Mouse (Mus musculus): ENCODE measurements at regions not wholly inside any gene's neighbourhood (a gene's known extent, or its start where the extent isn't known, plus 50 kb on each side); places are given as distances from the start of the nearest gene placed in this dataset.

DNA sequence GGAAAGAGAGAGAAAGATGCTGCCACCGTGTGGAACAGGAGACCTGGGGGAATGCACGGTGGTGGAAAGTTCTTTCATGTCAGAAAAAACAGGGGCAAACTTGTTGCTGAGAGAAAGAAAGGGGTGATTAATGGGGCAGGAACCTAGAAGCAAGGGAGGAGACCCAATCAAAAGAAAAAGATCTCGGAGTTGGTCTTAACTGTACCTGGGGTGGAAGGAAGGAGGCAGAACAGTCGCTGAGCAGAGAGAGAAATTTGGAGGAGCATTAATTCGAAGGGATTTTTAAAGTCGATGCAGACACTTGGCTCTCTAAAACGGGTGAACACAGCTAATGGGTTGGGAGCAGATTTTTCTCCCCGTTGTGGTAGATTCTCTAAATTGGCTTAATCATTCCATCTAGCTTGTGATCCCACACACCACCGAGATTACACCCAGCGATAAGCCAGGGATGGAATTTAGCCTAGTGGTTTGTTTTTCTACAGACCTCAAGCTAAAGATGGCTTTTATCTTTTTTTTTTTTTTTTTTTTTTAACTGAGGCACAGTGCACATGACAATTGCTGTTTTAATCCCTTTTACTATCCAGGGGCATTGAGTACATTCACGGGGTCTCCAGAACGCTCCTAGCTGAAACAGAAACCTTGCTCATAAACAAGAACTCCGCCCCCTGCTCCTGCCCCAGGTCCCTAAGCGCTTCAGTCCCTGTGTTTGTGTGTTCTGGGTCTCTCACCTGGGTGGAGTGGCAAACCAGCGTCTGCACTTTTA is 73.1 kb upstream of the Cpm start:
- no peak for DNase-seq (ENCODE audit: low spot score)

DNA sequence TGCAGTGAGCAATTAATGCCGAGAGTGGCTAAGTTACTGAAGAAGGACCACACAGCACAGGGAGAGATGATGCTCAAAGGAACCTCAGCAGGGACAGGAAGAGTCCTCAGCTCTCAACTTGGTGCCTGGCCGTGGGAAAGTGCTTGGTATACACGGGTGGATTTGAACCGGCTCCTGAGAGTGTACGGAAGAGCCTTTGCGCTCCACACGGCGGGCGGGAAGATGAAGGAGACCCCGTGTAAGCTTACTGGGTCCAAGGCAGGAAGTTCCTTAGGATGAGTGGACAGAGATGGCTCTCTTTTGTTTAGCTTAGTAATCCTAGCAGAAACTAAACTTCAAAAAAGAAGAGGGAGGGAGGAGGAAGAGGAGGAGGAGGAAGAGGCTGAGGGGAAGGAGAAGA is 73.8 kb upstream of the Cpm start:
- DNase-seq (ENCODE audit: low spot score): no peak

DNA sequence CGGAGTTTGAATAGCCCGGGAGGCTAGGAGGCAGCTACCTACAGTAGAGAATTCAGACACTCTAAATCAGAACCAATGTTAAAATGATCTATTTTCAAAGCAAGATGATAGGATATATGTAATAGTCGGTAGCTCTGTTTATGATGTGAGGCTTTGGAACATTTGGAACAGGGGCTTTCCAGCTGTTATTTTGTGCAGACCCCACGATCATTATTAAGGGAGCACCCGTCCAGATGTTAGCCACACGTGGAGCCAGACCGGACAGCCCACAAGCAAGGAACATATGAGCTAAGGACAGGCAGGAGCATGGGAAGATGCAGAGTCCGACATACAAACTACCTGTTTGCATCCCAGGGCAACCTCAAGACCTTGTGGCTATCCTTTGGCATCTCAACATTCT is 74.3 kb upstream of the Cpm start:
- DNase-seq (ENCODE audit: low spot score): no peak

DNA sequence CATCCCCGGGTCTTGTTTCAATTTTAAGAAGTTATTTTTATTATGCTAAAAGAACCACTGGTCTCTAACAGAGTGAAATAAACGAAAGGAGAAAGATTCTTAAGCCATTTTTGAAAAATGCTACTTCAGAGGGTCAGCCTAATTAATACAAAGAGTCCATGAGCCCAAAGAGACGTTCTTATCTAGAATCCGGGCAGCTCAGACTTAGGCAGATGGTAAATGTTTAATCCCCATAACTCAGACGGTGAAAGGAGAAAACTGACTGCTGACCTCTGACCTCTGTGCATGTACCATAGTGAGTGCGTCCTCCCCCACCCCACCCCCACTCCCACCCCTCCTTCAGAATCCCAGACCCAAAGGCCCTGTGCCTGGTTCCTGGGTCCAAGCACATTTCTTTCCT is 74.8 kb upstream of the Cpm start:
- DNase-seq (ENCODE audit: low spot score): no peak

DNA sequence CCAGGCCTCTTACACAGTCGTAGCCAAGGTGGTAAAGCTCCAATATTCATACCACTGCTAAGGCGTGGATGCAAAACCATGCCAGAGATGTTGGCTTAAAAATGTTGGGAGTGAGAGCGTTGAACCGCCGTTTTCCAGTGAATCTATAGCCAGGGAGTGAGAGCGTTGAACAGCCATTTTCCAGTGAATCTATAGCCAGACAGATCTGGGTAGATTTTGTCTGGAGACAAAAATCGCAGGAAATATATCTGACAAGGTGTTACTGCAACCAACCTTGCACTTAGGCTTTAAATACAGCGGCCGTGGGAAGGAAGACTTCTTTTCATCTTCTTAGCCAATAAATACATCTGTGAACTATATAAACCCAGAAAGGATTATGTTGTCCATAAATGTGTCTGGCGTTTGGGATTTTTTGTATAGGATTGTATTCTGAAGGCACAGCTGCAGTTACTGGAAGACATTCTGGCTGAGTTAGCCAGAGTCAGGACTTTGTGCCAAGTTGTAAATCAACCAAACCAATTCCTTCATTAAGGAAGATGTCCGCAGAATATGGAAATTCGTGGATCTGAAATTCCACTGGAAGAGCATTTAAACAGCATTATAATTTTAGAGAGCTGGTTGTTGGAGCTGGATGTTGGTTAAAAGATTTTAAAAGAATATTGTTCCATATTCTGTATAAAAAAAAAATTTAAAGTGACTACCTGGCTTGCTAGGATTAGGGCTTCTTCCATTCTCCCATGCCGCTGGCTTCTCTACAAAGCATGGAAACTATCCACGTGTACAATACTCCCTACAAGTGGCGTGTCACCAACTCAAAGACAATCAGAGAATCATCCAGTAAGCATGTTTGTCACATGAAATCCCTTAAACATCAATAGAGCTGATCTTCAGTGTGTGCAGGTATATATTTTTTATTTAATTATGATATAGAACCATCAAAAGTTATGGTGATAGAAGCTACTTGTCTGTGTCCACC is 75.8 kb upstream of the Cpm start:
- no peak for DNase-seq (ENCODE audit: low spot score)

DNA sequence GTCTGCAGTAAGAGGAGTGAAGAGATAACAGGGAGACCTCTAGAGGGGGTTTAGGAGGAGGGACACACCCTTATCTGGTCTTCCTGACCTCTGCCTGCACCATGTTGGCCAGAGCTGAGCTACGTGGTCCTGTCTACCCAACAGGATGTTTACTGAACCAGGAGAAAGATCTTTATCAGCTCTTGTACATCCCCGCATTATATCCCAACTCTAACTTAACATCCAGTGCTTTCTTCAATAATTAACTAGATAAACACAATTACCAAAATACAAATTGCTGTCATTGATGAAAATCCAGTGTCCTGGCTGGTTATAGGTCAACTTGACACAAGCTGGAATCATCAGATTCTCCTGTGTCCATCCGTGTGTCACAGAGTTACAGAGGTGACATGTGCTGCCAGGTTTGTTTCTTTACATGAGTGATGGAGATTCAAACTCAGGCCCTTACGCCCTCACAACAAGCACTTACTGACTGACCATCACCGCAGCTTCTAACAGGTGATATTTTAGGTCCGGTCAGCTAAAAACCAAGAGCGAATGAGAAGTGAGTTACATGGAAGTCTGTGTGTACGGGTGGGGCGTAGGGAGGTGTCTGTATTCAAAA is 77.1 kb upstream of the Cpm start:
- DNase-seq (ENCODE audit: low spot score): no peak

DNA sequence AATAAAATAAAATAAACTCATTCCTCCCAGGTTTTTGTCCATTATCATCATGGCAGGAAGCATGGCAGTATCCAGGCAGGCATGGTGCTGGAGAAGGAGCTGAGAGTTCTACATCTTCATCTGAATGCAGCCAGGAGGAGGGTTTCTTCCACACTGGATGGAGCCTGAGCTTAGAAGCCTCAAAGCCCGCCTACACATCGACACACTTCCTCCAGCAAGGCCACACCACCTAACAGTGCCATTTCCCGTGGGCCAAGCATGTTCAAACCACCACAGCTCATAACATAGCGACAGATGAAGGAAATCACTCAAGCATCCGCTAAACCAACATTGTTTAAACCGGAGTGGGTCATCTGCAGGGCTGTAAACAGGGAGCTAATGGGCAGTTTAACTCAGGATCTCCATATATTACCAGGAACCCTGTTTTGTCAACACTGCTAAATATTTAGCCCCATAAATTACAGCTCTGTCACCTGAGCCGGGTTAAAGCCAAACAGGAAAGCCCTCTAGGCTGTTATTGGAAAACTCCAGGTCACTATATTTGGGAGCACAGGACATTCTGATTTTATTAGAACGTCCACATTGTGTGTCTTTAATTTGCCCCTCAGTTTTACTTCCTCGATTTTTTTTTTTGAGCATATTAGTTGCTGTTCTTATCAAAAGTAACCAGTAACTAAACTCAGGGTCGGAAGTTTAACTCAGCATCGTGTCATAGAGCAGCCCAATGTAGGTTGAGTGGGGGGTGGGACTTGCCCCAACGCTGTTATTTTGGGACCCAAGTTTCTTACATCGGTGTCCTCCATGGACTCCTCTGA is 77.9 kb upstream of the Cpm start:
- no peak for DNase-seq (ENCODE audit: low spot score)

DNA sequence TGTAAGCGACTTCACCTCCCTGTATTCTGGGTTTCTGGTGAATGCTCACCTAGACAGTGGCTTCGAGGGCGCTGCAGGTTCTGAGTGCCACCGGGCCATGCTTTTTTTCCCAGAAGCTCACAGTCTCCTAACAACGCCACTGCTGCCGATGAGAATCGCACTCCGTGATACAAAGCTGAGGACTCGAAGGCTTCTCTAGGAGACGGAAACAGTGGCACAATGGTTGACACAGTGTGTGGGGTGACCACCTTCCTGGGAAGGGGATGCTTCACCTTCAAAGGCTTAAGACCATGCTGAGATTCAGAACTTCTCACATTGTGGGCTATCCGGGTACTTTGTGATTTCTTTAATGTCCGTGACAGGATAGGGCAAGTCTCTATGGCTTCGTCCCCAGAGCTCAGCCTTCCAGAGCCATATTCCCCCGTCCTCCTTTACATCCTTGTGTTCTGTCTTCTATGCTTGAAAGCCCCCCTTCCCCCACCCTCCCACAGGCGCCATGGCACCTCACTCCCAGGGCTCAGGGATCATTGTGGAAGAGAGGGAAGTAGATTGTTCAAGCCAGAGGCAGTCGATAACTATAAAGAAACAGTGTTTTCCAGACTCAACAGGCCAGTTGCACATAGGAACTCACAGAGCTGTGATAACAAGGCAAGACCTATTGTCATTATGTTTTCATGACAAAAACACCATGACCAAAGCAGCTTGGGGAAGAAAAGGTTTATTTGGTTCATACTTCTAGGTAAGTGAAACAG is 79.3 kb upstream of the Cpm start:
- no peak for DNase-seq (ENCODE audit: low spot score)

DNA sequence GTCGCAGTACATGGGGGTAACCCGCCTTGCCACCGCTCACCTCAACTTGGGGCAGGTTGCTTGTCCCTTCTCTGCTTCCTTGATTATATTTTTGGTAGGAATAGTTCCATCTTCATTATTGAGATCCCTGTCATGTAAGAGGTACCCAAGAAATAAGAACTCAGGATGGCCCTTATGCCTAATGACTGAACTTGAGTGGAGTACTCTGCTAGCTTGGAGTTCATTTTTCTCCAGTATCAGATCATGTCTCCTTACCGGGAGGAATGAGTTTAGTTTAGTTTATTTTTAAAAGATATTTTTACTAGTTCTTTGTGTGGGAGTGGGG is 79.8 kb upstream of the Cpm start:
- no peak for DNase-seq (ENCODE audit: low spot score)

DNA sequence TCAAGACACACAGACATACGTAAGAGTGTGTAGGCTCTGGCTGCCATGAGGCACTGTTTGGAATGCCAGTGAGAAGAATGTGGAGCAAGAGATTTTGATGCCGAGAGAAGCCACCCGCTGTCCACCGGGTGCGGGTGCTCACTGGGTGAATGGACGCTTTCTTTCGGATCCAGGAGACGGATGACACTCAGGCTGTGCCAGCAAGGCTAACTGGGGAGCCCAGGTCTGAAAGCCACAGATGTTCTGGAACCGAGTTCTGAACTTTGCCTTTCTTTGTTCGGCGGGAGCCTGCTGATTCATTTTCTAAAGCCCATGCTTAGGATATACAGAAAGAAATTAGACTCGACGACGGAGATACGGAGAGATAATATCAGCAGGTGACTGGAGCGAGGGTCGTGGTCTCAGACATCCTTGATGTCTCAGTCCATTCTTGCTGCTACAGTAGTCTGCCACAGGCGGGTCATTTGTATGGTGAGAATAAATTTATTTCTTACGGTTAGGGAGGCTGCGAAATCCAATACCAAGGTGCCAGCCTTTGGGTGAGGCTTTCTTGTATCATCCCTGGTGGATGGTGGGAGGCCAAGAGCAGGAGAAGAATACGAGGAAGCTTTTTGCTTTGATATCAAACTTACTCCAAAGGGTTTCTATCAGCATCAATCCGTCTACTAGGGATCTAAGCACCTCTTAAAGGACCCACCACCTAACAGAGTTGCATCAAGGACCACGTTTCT is 80.4 kb upstream of the Cpm start:
- no peak for DNase-seq (ENCODE audit: low spot score)

DNA sequence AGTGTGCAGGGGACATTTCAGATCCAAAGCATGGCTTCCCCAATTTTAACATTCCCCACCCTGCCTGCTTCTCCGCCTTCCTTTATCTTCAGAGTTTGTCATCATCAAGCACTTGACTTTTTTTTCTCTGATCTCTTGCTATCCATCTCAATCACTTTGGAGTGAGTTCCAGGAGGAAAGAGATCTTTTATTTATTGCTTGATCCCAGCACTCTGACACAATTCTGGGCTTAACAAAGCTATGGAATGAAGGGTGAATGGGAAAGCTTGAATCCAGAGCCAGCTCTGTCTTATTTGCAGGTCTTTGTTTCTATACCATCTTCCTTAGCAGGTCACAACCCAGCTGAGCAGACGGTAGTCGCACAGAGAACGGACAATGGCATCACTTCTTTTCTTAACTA is 81.0 kb upstream of the Cpm start:
- DNase-seq (ENCODE audit: low spot score): no peak

DNA sequence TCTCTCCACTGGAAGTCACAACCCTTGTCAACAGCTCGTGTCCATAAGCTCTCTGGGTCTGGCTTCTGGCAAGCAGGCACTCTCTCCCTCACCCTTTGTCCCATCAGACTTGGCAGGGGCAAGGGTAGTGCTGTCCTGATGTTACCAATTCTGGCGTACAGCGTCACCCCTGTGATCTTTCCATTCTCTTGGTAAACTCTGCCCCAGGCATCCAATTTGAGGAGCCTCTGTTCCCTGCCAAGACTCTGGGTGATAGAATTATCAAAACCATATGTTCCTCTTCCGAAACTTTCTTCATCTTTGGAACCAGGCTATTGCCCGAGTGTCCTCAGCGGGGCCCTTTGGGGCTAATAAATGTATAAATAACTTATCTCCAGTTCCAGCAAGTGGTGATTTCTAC is 82.0 kb upstream of the Cpm start:
- DNase-seq (ENCODE audit: low spot score): no peak

DNA sequence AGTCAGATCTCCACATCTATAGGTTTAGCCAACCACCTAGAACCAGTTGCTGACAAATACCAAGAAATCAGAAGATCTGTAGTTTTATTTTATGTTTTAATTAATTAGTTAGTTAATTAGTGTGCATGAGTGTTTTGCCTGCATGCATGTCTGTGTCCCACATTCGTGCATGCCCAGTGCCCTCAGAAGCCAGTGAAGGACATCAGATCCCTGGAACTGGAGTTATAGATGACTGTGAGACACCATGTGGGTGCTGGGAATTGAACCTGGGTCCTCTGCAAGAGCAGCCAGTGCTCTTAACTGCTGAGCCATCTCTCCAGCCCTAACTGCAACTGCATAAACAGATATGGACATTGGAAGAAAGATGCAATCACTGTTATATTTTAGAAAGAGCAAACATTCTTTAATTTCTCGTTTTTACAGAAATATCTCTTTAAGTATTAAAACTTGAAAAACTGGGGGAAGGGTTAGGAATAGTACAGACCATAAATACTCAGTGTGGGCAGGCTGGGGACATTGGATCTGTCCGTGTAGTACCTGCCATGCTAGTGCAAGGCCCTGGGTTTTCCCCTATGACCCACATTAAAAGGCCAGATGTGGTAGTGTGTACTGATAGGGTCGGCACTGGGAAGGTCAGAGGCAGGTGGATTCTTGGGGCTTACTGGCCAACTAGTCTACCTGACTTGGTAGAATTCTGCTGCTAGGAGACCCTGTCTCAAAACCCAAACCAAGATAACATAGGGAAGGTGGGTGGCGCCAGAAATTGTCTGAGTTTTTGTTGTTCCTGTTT is 83.3 kb upstream of the Cpm start:
- DNase-seq (ENCODE audit: low spot score): no peak

DNA sequence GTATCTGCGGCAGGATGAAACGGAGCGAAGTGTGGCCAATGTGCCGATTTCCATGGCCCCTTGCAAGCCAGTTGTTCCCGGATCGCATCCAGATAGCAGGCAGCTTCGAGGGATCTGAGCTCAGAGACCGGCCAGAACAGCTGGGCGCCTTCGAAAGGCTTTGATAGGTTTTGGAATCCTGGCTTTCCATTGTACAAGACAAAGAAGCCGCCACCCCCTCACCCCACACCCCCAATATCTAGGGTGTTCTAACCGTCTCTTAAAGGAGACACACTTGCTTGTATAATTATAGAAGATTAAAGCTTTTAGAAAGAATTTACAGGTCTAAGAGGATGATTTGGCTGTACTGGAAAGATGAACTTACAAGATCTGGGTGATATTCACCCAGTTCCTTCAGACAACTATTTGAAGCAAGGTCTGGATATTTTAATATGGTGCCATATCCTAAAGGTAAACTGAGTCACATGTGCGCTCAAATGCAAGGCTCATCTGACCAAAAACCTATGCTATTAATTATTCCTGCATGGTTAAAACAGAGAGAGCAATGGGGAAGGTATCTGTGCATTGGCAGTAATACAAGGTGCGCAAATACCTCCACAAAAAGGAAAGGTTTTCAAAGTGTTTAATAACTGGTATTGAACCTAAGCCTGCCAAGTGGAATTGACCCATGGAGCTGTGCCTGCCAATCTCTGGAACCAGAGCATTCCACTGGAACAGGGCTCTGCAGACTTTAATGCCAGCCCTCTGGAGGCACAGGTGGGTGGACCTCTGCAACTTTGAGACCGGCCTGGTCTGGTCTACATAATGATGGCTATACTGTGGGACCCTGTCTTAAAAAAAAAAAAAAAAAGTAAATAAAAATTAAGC is 84.4 kb upstream of the Cpm start:
- DNase-seq (ENCODE audit: low spot score): no peak

DNA sequence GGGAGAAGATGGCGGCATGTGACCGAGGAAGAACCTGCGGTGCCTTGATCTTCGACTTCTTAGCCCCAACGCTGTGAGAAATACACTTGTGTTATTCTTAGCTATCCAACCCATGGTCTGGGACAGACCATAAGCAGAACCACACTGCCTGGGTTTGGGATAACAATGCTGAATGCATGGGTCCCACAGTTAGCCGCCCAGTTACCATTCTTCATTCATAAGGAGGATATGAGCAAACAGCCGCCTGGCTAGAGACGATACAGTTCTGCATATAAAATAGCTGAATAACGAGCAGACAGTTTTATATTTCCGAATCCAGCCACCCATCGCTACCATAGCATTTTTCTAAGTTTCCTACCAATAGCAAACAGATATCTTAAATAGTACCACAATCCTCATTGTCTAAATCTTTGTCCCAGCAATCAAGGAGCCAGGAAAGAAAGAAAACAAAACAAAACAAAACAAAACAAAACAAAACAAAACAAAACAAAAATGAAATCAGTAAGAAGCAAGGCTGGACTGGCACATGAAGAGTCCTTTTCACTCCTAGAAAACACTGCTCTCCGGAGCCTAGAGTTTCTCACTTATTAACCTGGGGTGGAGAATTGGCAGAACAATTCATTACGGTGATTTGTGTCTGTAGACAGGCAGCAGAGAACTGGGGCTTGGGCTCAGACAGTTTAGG is 85.2 kb upstream of the Cpm start:
- DNase-seq (ENCODE audit: low spot score): no peak

DNA sequence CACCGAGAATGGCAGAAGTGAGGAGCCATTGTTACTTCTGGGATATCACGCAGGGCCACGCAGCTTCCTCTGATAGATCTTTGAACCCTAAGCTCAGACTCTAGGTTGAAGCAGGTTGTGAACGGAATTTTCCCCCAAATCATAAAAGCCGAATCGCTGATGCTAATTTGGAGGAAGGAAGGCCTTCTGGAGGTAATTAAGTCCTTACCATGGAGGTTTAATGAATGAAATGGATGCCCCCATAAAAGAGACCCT is 85.7 kb upstream of the Cpm start:
- no peak for DNase-seq (ENCODE audit: low spot score)

DNA sequence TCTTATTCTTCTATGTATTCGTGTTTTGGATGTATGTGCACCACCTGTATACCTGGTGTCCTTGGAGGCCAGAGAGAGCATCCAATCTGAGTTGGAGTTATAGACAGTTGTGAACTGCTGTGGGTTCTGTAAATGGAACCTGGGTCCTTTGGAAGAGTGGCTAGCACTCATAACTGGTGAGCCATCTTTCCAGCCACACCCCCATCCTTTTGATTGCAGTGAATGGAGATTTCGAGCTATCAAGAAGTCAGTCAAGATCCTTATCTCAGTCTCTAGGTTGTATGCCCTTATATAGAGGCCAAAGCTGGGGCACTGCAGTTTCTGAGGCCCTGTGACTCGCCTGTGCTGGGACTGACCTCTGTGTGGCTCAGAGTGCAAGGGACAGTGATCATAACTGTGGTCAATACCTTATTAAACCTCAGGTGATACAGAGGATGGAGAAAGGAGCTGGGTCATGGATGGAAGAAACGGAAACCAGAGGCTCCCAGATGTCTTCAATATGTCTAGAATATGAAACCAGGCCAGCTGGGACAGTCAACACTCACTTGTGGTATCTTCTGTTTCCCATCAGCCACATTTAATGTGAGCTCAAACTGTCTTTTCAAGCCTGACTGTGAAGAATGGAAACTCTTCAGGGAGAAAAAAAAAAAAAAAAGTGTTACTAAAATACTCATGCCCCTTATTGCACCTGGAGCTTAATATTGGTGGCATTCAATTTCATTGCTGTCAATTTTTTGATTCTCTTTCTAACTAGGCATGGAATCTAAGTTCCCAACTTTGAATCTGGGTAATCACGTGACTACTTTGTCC is 86.2 kb upstream of the Cpm start:
- no peak for DNase-seq (ENCODE audit: low spot score)

DNA sequence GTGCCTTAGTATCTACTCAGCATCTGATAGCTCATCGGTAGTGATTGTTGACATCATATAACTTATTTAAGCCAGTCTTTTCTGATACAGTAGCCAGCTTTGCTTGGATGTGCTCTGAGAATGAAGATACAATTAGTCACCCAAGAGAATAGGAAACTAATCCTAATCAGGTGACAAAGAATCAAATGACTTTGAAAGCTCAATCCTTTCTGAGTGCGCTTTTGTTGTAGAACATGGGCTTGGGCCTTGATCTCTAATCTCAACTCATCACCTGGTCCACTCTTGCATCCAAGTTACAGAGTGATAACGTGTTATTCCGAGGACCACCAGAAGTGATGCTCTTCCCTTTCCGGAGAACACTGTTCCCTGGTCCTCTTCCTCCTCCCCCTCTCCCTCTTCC is 86.9 kb upstream of the Cpm start:
- no peak for DNase-seq (ENCODE audit: low spot score)
